22 mouse cellular contexts compared by ENCODE assay signal in the genomic region with DNA sequence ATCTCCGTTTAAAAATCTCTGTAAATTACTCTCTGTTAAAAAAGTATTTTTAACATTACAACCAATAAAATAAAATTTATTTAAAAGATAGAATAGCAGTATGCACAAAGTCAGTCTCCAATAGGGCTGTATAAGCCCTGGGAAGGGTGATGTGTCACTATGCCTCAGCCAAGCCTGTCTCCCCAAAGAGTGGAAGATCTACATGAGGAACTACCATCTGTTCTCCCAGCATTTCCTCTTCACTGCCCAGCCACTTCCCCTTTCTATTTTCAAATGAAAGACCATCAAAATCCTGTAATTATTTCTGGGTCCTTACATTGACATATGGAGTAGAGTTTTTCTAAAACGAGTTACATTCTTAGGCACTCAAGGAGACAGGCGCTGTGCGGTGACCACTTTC. TPM values are rescaled to one million over a fixed set of nuclear protein-coding genes. Genes with fewer than 3 reads are reported as not detected.
DNase-seq lines count a peak whose midpoint lies in the region; ATAC-seq lines count a peak whose summit lies in the region.
"Had no signal": no experiment of that assay in that cellular context is flagged by ENCODE, and none has a peak within 500 bp of the region (broad histone marks: within the 10 kb centered on the region; RNA-seq: fewer than 3 reads in every experiment).

No protein-coding gene starts in this region.

- DNase-seq in heart, adult 9 months (ENCODE audit: low spot score in 2 of 2) = peak; percentile 3 to 32
- no peak for DNase-seq in heart, postnatal 36 days
- peak; percentile 34 for DNase-seq in lung, postnatal 36 days
- no peak for DNase-seq in lung, adult 18-20 months
- no peak for DNase-seq in c-Kit-positive CD71-positive TER-119-positive erythroid progenitor cells, embryonic 14.5 days (ENCODE audit: low spot score)
- DNase-seq: adrenal gland, adult 2 months; cerebellum, postnatal 14 days; kidney, postnatal 10 days; lung, postnatal 10 days; thymus, postnatal 25 days had no signal

- peak; percentile 92 for ATAC-seq in megakaryocyte, adult 5-6 weeks (ENCODE audit: poor library complexity, severe bottlenecking)
- ATAC-seq in CD4-positive, CD25-positive, alpha-beta regulatory T cell, adult 4 months = no peak
- ATAC-seq: forebrain, embryonic 15.5 days; inflammation-experienced regulatory T-cells, adult 6 months; midbrain, embryonic 15.5 days had no signal

- intact Hi-C loops in heart, postnatal 36 days (cut with DNase I) = no loop called here

RNA-seq across cellular contexts. Expression of gene Serpinb12, which starts 2.3 kb away (rescaled TPM):
- not detected for total RNA-seq in heart, postnatal 36 days (2021)
- total RNA-seq in megakaryocyte, adult 5-6 weeks (2015) = not detected in 2 replicates
- total RNA-seq in megakaryocyte, adult 5-6 weeks (2017) = not detected in 2 replicates
- not detected for polyA plus RNA-seq in CD4-positive, CD25-positive, alpha-beta regulatory T cell, adult 4 months (2017; shearing (Covaris generic))
- total RNA-seq: adrenal gland, adult 2 months; gastrocnemius, adult 18-20 months; layer of hippocampus, postnatal 14 days; left cerebral cortex, postnatal 14 days had no signal
- polyA plus RNA-seq: adrenal gland, adult 2 months; erythroblast, embryonic 14.5 days; forebrain, embryonic 15.5 days; heart, embryonic 10.5 days; hindbrain, embryonic 10.5 days; inflammation-experienced regulatory T-cells, adult 6 months; midbrain, embryonic 15.5 days; neural tube, embryonic 12.5 days had no signal

RNA-seq across cellular contexts. Expression of gene Serpinb13, which starts 48.8 kb away (rescaled TPM):
- total RNA-seq in heart, postnatal 36 days (2021) = not detected
- not detected in 2 replicates for total RNA-seq in megakaryocyte, adult 5-6 weeks (2015)
- total RNA-seq in megakaryocyte, adult 5-6 weeks (2017) = not detected in 2 replicates
- not detected for polyA plus RNA-seq in CD4-positive, CD25-positive, alpha-beta regulatory T cell, adult 4 months (2017; shearing (Covaris generic))
- total RNA-seq: adrenal gland, adult 2 months; gastrocnemius, adult 18-20 months; layer of hippocampus, postnatal 14 days; left cerebral cortex, postnatal 14 days had no signal
- polyA plus RNA-seq: adrenal gland, adult 2 months; forebrain, embryonic 15.5 days; heart, embryonic 10.5 days; hindbrain, embryonic 10.5 days; inflammation-experienced regulatory T-cells, adult 6 months; midbrain, embryonic 15.5 days; neural tube, embryonic 12.5 days had no signal

Comparison
In these comparisons a context has a peak if more than half of its experiments do, and no peak if none do; other contexts are left out.
1. DNase-seq: peak in heart, adult 9 months (2 of 2) and lung, postnatal 36 days (single experiment); none in heart, postnatal 36 days (0 of 2), lung, adult 18-20 months (0 of 2) and c-Kit-positive CD71-positive TER-119-positive erythroid progenitor cells, embryonic 14.5 days (single experiment).